Mouse (Mus musculus) WW6 (cell line): ENCODE measurements at regions not wholly inside any gene's neighbourhood (a gene's known extent, or its start where the extent isn't known, plus 50 kb on each side); places are given as distances from the start of the nearest gene placed in this dataset.

ENCODE experiments used
- DNase-seq: peaks from one replicate; pipeline ENCODE4 v3.0.0-alpha.2; 2013; ENCODE audit warnings: low read depth, low spot score

GRCm38 (mm10) chr2:160192661-160193060 is 141.3 kb downstream of the Gm826 start:
- no peak for DNase-seq

GRCm38 (mm10) chr2:160186106-160186505 is 147.9 kb downstream of the Gm826 start:
- DNase-seq = no peak

DNA sequence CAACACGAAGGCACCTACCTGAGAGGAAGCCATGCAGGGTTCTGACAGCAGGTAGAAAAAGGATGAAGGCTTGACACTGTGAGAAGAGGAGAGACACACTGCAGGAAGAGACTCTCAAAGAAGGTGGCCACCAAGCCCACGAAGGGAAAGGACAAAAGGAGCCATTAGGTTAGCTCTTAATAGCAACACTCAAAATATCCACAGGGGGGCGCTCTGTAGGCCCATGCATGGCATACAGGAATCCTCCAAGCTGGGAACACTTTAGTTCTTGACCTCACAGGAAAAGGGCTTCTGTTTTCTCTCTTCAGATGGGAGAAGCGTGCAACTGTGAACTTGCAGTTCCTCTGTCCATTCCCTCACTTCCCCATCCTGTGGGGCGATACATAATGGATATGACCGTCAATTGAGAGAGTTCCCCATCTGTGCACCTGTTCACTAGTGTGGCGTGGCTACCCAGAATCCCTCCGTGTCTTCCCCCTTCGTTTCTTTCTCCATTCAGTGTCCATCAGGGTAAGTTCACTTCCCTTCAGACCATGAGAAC is 162.9 kb downstream of the Gm826 start:
- no peak for DNase-seq

GRCm38 (mm10) chr2:160158599-160159261 is 175.2 kb downstream of the Gm826 start:
- no peak for DNase-seq

DNA sequence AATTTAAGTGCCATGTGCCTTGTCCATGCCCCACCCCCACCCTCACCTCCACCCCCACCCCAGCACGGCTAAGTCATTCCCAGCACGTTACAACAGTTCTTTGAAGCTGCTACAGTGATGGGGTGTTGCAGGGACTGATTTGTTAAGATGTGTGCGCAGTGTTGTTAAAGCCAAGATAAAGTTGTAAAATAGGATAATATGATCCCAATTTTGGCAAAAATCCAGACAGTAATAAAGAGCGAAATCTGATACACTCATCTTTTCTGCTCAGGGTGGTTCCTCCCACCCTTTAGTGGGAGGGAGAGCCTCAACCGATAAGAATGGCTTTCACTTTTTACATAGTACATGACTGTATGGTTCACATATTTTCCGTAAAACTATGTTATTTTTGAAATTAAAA is 180.2 kb downstream of the Gm826 start:
- no peak for DNase-seq

DNA sequence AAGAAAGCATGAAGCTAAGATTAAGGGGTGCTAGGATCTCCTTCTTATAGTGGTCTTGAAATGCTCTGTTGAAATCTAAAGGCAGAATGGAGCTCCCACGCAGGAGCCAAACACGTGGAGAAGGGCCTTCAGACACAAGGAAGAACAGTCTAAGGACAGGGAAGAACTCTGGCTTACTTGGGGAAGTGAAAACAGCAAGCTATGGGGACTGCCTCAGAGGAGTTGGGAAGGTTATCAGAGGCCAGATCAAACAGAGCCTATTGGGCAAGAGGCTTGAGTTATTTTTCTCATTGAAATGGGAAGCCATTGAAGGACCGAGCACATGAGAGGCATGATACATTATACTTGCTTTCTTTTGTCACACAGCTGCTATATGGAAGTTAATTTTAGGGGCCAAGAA is 181.9 kb downstream of the Gm826 start:
- DNase-seq = no peak

- no peak for DNase-seq
These were observed 185.0 kb downstream of the Gm826 start for GRCm38 (mm10) chr2:160148936-160149335.

DNA sequence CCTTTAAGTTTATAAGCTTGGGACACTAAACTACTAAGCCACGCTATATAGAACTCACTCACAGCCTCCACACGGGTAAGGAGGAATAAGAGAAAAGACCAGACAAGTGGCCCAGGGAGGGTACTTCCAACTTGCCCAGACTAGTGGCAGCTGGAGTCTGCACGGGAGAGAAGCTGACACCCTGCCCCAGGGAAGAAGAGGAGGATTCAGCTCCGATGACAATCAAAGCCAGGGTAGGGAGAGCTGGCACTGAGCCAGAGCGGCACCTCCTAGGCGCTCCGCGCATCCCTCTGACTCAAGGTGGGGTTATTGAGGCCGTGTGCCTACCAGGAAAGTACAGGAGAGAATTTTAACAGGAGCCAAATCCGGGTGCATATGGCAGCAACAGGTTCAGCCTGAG is 185.4 kb downstream of the Gm826 start:
- no peak for DNase-seq

- no peak for DNase-seq
These were observed 185.9 kb downstream of the Gm826 start for GRCm38 (mm10) chr2:160148031-160148430.

DNA sequence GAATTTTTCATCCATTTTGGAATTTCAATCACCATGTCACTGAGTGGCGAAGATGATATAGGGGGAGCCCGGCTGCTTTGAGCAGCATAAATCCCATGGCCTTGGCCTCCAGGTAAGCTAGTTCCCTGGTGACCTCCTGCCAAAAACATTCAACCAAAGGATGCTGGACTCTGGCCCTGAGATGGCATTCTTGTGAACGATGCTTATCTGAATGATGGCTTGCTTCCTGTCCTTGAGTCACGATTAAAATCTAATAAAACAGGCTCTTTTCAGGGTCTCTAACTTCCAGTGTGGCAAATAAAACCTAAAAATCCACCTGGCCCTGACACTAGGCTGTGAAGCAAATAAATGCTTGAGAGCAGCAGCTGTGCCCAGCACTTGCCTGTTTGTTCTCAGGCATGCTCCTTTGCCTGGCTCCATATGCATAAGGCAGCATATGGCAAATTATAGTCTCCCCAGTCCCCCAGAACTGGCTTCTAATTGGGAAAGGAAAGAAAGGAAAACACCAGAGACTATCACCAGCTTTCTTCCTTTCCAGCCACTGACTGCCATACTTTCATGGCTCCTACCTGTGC is 193.7 kb downstream of the Gm826 start:
- no peak for DNase-seq

DNA sequence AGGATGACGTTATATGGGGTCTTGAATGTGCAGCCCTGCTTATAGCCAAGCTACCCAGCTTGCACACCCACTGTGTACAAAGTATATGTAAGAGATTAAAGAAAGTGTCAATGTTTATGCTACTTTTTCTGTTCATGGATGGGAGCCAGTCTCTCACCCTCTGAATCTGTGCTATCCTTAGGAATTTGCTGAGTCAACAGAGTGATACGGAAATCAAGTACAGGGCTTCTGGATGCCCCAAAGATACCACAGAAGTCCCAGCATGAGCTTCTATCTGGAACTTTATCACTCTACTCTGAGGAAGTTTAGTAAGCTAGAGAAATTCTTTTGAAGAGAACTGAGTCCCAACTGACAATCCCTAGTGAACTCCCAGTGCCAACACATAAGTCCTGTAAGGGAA is 195.9 kb downstream of the Gm826 start:
- no peak for DNase-seq

DNA sequence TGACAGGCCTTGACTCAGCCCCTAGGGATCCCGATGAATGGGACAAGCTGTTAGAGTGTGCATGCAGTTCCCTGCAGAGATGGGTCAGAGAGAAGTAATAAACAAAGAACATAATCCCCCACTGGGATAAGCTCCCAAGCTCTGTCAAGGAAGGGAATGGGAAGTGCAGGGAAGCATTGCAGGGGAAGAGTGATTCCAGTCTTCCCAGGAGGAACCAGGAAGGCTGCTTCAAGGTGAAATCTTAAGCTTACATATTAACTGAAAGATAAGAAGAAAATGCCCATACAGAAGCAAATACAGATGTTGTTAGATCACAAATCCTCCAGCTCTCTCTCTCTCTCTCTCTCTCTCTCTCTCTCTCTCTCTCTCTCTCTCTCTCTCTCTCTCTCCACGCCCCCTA is 202.2 kb downstream of the Gm826 start:
- no peak for DNase-seq

DNA sequence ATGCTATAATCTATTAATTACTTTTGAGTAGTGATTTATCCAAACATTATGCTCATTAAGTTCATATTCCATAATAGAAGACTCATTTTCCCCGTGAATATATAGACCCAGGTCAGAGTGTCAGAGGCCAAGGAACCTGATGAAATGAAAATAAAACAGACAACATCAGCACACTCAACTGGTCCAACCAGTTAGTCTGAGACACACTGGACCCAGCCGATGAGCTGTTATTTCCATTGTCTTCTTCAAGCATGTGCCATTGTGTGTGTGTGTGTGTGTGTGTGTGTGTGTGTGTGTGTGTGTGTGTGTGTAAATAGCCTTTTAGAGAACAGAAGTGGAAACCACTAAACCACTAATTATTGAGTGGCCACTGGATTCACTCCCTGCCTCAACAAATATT is 202.6 kb downstream of the Gm826 start:
- no peak for DNase-seq

- DNase-seq = no peak
These were observed 216.8 kb downstream of the Gm826 start for GRCm38 (mm10) chr2:160117148-160117547.

DNA sequence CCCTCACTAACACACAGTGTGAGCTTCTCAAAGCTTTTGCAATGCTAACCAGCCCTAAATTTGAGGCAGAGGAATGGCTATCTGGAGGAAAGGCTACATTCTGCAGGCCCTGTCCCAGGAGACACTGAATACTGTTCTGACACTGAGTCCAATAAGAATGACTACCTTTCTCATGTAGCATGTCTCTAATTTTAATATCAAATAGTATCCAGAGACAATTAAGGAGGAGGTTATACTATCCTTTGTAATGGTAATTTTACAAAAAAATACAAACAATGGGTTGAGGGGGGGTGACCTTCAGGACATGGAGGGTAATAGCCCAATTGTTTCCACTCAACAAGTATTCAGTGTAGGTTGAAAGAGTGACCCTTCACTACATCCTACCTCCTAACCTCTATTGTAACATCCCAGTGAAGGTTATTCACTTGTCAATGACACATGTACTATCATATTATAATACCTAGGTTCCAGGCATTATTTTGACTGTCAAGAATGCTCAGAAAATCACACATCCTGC is 222.7 kb downstream of the Gm826 start:
- no peak for DNase-seq

DNA sequence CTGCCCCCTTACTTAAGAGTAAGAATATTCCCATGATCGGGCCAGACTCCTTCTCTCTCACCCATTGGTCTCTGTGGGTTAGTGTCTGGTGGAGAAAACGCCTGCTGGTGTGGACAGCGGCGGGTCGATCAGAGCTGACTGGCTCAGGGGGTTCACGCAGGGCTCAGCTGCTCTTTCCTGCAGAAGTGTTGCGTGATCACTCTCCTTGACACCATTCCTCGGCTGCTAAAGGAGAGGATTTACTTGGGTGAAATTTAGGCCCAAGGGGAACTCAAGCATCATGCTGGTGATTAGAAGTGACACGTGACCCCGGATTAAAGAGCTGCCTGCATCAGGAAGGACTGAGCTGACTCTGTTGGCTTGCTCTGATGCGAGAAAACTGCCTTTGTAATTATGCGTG is 240.9 kb downstream of the Gm826 start:
- no peak for DNase-seq

GRCm38 (mm10) chr2:160085999-160086398 is 248.0 kb downstream of the Gm826 start:
- DNase-seq = no peak

DNA sequence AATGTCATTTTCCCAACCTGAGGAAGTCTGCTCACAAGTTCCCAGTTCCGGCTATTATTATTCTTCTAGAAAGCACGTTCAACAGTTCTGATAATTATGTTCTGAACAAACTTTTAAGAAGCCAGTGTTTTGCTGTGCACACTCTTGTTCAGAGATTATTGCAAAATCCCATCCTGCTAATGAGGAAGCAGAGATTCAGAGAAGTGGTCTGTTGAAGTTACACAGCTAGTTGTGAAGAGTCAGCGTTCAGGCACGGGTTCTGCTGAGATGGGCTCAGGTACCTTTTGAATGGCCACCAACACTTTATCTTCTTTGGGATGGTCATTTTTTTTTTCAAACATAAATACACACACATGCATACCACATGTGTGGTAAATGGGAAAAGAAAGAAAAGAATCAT is 250.3 kb downstream of the Gm826 start:
- DNase-seq = no peak

- no peak for DNase-seq
These were observed 251.8 kb downstream of the Gm826 start for GRCm38 (mm10) chr2:160082106-160082653.

- DNase-seq = no peak
These were observed 258.3 kb downstream of the Gm826 start for GRCm38 (mm10) chr2:160075694-160076093.

- DNase-seq = no peak
These were observed 263.5 kb downstream of the Gm826 start for GRCm38 (mm10) chr2:160070441-160070840.

- no peak for DNase-seq
These were observed 265.2 kb downstream of the Gm826 start for GRCm38 (mm10) chr2:160068772-160069171.

- DNase-seq = no peak
These were observed 266.1 kb downstream of the Gm826 start for GRCm38 (mm10) chr2:160067904-160068303.
